Mouse (Mus musculus) heart, adult 2 months (tissue): ENCODE results near the gene Arap1. TPM values are rescaled to one million over a fixed set of nuclear protein-coding genes. Genes with fewer than 3 reads are reported as not detected.

ENCODE experiments used
- DNase-seq, 2 experiments: peaks; one replicate each; pipeline ENCODE4 v3.0.0; 2021
- H3K27ac ChIP-seq: fragments of 200-600 bp; 2 replicates; pipeline ENCODE4 v1.8.1; 2022
- H3K27me3 ChIP-seq: fragments of 200-500 bp; 2 replicates; pipeline ENCODE4 v1.6.1; 2012; ENCODE audit warnings: mild to moderate bottlenecking, low read length, inconsistent platforms, mixed read lengths; ENCODE audit not compliant: control insufficient read depth, insufficient read depth
- H3K36me3 ChIP-seq: fragments of 200-500 bp; 2 replicates; pipeline ENCODE4 v1.6.1; 2012; ENCODE audit warnings: low read length, inconsistent platforms; ENCODE audit not compliant: control insufficient read depth, insufficient read depth
- H3K4me1 ChIP-seq: fragments of 200-500 bp; 2 replicates; pipeline ENCODE4 v1.6.1; 2011; ENCODE audit warnings: low read length; ENCODE audit not compliant: control insufficient read depth, insufficient read depth
- H3K4me3 ChIP-seq: fragments of 200-600 bp; 2 replicates; pipeline ENCODE4 v1.8.1; 2022
- H3K79me2 ChIP-seq: fragments of 200-500 bp; replicated peaks from 2 replicates; pipeline ENCODE4 v1.6.1; 2012; ENCODE audit warnings: mild to moderate bottlenecking, inconsistent platforms, low read length, moderate library complexity, mixed read lengths; ENCODE audit not compliant: control insufficient read depth, insufficient read depth
- H3K9ac ChIP-seq: fragments of 200-500 bp; 2 replicates; pipeline ENCODE4 v1.6.1; 2012; ENCODE audit warnings: low read depth, mild to moderate bottlenecking, control low read depth, inconsistent platforms, low read length, mixed read lengths
- CTCF ChIP-seq: fragments of 200-600 bp; IDR thresholded peaks from 2 replicates; pipeline ENCODE4 v1.8.1; 2022; ENCODE audit warnings: antibody characterized with exemption, mild to moderate bottlenecking, moderate library complexity
- EP300 ChIP-seq: fragments of 200-500 bp; IDR thresholded peaks from 2 replicates; pipeline ENCODE4 v1.6.1; 2011; ENCODE audit warnings: low read depth, low read length, control low read depth; ENCODE audit not compliant: insufficient read depth
- POLR2A ChIP-seq: fragments of 200-500 bp; IDR thresholded peaks from 2 replicates; pipeline ENCODE4 v1.6.1; 2011; ENCODE audit warnings: mild to moderate bottlenecking, low read depth, low read length, control low read depth; ENCODE audit not compliant: insufficient read depth
- whole genome bisulfite sequencing: fragments of 180-500 bp; shearing (Covaris S2); methylation state at CpG from one replicate; pipeline ENCODE4 v1.1.7; 2018; 5-methylcytosine and 5-hydroxymethylcytosine counted together
- intact Hi-C: fragments of 180-260 bp; cut with DNase I; formaldehyde crosslinking; loops from one replicate; pipeline ENCODE4 v1.15.1; 2025
- polyA plus RNA-seq: library from polyadenylated mRNA; depleted of rRNA; stranded (reverse); fragments of >200 nt; gene quantifications from 2 replicates; pipeline ENCODE4 v1.2.3, GENCODE M21; 2012
- total RNA-seq, 2 experiments: library from RNA; stranded (reverse); gene quantifications; 2 replicates each; pipeline ENCODE4 v1.2.3; 2021

Gene Arap1
- total and polyA plus RNA-seq, 3 experiments = 30.1 to 55.9 (median 32.6) TPM

DNA sequence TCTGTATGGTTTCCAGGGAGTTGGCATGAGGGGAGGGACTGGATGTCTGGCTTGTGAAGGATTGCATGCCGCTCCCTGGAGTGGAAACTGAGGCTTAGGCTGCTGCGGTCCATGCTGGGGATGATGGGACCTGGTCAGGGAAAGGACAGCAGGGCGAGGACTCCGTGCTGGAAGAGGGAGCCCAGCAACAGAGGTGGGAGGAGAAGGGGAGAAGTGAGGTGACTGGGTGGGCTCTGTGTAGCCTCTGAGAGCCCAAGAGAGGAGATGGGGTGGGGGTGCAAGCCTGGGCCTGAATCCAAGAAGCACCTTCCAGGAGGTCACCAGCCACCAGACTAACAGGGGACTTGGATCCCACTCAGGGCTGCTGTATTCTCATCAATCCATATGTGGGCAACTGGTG is 108.5 kb downstream of the Arap1 start:
- 69% methylated on average over 4 of the region's 4 CpGs for WGBS
- H3K9ac ChIP-seq = peak overlapping the region; percentile 19
- DNase-seq = peak in 1 of 2 experiments; percentile 24
- H3K27ac ChIP-seq = peak overlapping the region; percentile 77
- peaks cover 3% of the 10 kb centered on the region for H3K36me3 ChIP-seq
- 0 out of 2 replicates have a peak, but pooled peaks cover 3% of the 10 kb centered on the region for H3K79me2 ChIP-seq
- peak overlapping the region; percentile 30; the same call in 1 of the 2 replicates for H3K4me3 ChIP-seq
- no peaks in the 10 kb centered on the region for H3K27me3 ChIP-seq
- H3K4me1 ChIP-seq = peaks cover 39% of the 10 kb centered on the region
- TF ChIP-seq EP300 = no peak
- no peak for TF ChIP-seq POLR2A
- no peak for TF ChIP-seq CTCF
- intact Hi-C loops = no loop called here

DNA sequence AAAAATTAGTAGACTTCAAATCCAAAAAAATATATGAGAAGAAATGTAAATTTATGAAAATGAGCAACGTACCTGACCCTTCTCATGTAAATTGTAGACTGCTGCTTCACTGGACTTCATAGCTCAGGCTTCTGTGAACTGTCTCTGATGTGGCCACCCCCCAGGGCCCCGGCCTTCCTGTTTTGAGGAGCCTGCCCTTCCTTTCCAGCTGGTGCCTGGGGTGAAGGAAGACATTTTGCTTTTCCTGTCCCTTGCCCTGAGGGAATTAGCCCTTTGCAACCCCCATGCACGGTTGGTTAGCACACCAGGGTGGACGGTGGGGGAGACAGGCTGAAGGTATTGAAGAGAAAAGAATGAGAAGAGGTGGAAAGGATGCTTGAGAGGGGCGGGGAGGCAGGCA is 108.9 kb downstream of the Arap1 start:
- 44% methylated on average over 5 of the region's 5 CpGs for WGBS
- TF ChIP-seq EP300 (peak; percentile 57; the same call in 1 of the 2 replicates), CTCF (no peak), POLR2A (peak; percentile 16; the same call in 1 of the 2 replicates)
- H3K4me3 ChIP-seq = peak overlapping the region; percentile 30
- H3K27ac ChIP-seq = peak overlapping the region; percentile 77
- no peak overlapping the region; the same call in 1 of the 2 replicates for H3K9ac ChIP-seq
- H3K4me1 ChIP-seq = peaks cover 39% of the 10 kb centered on the region
- intact Hi-C loops = no loop called here
- peaks cover 3% of the 10 kb centered on the region for H3K36me3 ChIP-seq
- H3K27me3 ChIP-seq = no peaks in the 10 kb centered on the region
- 0 out of 2 replicates have a peak, but pooled peaks cover 3% of the 10 kb centered on the region for H3K79me2 ChIP-seq
- peak; percentile 55 to 64 for DNase-seq

DNA sequence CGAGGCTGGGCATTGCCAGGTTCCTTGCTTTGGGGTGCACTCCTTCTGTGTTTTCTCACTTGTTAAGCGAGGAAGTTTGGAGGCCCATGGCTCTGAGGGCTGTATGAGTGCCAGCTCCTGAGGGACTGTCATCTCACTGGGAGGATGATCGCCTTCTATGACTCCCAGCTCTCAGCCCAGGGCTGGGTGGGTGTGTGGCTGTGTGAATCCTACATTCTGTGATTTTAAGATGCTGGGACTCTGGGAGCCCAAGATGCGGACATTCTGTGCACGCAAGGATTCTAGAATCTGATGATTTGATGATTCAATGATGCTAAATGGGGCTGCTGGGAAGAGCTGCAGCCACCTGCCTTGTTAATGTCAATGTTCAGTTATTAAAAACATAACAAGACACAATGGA is 109.4 kb downstream of the Arap1 start:
- 60% methylated on average over 5 of the region's 5 CpGs for WGBS
- no peak overlapping the region; the same call in 1 of the 2 replicates for H3K9ac ChIP-seq
- H3K36me3 ChIP-seq = peaks cover 3% of the 10 kb centered on the region
- intact Hi-C loops = no loop called here
- H3K4me3 ChIP-seq = peak overlapping the region; percentile 30
- DNase-seq = peak in 1 of 2 experiments; percentile 30
- H3K27ac ChIP-seq = peak overlapping the region; percentile 77
- peaks cover 43% of the 10 kb centered on the region for H3K4me1 ChIP-seq
- no peaks in the 10 kb centered on the region for H3K27me3 ChIP-seq
- H3K79me2 ChIP-seq = 0 out of 2 replicates have a peak, but pooled peaks cover 1% of the 10 kb centered on the region
- TF ChIP-seq CTCF (no peak), POLR2A (no peak), EP300 (no peak)

DNA sequence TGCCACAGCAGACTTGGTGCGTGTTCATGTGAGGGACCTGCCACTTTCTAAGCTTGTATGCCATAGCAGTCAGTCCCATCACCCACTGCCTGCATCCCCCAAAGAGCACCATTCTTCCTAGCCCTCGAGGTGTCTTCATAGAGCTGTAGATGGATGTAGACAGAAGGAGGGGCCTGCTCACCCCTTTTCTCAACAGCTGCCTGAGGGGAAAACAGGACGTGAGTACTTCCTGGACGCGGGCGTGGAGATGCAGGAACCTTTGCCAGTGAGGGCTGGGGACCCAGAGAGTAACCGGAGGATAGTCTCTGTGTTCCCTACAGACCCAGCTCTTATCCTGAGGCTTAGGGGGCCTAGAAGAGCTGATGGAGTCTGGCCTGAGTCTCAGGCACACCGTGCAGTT is 109.9 kb downstream of the Arap1 start:
- TF ChIP-seq POLR2A (peak; percentile 50), EP300 (no peak)
- peak overlapping the region; percentile 30 for H3K4me3 ChIP-seq
- H3K36me3 ChIP-seq = peaks cover 3% of the 10 kb centered on the region
- peak overlapping the region; percentile 32 for H3K9ac ChIP-seq
- H3K4me1 ChIP-seq = peaks cover 45% of the 10 kb centered on the region
- H3K79me2 ChIP-seq = 0 out of 2 replicates have a peak, but pooled peaks cover 1% of the 10 kb centered on the region
- H3K27me3 ChIP-seq = no peaks in the 10 kb centered on the region
- WGBS = 48% methylated on average over 8 of the region's 8 CpGs
- peak; percentile 64 to 69 for DNase-seq
- intact Hi-C loops = no loop called here
- peak overlapping the region; percentile 77 for H3K27ac ChIP-seq

DNA sequence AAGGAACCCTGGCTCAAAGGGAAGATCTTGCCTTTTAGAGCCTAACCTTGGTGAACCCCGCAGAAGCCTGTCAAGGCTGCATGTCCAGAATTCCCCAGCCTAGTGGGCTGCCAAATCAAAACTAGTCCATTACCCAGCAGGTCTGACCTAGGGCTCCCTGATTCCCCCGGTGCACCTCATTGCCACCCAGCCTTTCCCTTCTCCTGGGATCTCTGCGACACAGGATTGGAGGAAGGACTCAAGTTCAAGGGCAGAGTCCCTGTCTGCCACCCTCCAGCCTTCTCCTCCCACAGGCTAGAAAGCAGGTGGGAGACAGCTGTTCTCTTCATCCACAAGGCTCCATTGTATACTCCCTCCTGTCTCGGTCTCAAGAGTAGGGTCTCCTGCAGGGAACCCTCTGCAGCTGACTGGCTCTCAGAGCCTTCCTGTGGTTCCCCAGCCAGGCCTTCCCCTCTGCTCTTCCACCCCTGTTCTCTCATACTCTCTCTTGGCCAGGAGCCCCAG is 110.5 kb downstream of the Arap1 start:
- no peak for TF ChIP-seq POLR2A
- no peak for TF ChIP-seq EP300
- no peak for TF ChIP-seq CTCF
- peak in 1 of 2 experiments; percentile 35 for DNase-seq
- H3K4me1 ChIP-seq = peaks cover 48% of the 10 kb centered on the region
- intact Hi-C loops = no loop called here
- H3K36me3 ChIP-seq = peaks cover 7% of the 10 kb centered on the region
- H3K27ac ChIP-seq = peak overlapping the region; percentile 77
- H3K9ac ChIP-seq = peak overlapping the region; percentile 32
- H3K79me2 ChIP-seq = 0 out of 2 replicates have a peak, but pooled peaks cover 1% of the 10 kb centered on the region
- H3K27me3 ChIP-seq = no peaks in the 10 kb centered on the region
- WGBS = 42% methylated on average over 4 of the region's 4 CpGs
- H3K4me3 ChIP-seq = peak overlapping the region; percentile 23; the same call in 1 of the 2 replicates

DNA sequence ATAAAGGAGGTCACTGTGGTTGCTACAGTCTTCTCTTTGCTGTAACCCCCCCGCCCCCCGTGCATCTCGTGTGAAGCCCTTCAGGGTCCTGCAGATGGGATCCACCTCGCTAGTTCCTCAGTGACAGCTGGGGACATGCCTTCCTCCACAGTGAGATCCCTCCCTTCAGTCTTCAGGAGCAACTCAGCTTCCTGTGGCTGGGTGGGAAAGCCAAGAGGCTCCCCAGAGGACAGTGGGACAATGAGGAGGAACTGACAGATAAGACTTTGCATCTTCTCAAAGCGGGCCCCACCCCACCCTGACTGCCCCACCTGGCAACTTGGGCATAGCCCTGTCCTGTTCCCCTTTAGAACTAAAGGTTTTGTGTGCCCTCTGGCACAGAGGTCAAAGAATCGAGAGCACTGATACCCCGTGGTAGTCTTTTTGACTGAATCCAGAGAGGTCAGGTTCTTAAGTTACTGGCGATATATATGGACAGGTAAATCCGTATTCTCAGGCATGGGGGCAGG is 111.5 kb downstream of the Arap1 start:
- intact Hi-C loops = no loop called here
- Histone ChIP-seq H3K36me3 (peaks cover 8% of the 10 kb centered on the region), H3K4me1 (peaks cover 54% of the 10 kb centered on the region), H3K27me3 (no peaks in the 10 kb centered on the region), H3K27ac (peak overlapping the region; percentile 77), H3K79me2 (0 out of 2 replicates have a peak, but pooled peaks cover 1% of the 10 kb centered on the region), H3K9ac (no peak overlapping the region), H3K4me3 (no peak overlapping the region)
- peak; percentile 39 to 44 for DNase-seq
- TF ChIP-seq CTCF = no peak
- 0 out of 2 replicates have a peak, but pooled peaks have one; percentile 34 for TF ChIP-seq EP300
- WGBS = 42% methylated on average over 9 of the region's 9 CpGs
